8 mouse cellular contexts compared by ENCODE assay signal in genomic region chr9:44327064-44327711, GRCm38 (mm10). TPM values are rescaled to one million over a fixed set of nuclear protein-coding genes. Genes with fewer than 3 reads are reported as not detected.
DNase-seq lines count a peak whose midpoint lies in the region; ATAC-seq and TF ChIP-seq lines count a peak whose summit lies in the region.

No protein-coding gene starts in this region.

- H3K4me2 ChIP-seq in forebrain, embryonic 16.5 days (ENCODE audit: low read length) = peak overlapping the region; percentile 70
- H3K4me2 ChIP-seq in intestine, embryonic 15.5 days (replicated peaks) = peak overlapping the region; percentile 82
- H3K4me2 ChIP-seq in lung, postnatal 0 days (replicated peaks; ENCODE audit: low read depth, low read length) = peak overlapping the region; percentile 83
- peak overlapping the region; percentile 79 for H3K4me2 ChIP-seq in stomach, embryonic 16.5 days (ENCODE audit: low read depth, low read length)

- H3K27ac ChIP-seq in forebrain, embryonic 16.5 days (ENCODE audit: low read length) = peak overlapping the region; percentile 92
- peak overlapping the region; percentile 95 for H3K27ac ChIP-seq in intestine, embryonic 15.5 days
- peak overlapping the region; percentile 91 for H3K27ac ChIP-seq in lung, postnatal 0 days (ENCODE audit: low read length)
- peak overlapping the region; percentile 97 for H3K27ac ChIP-seq in stomach, embryonic 16.5 days (ENCODE audit: low read length)

- peaks cover 9% of the 10 kb centered on the region for H3K36me3 ChIP-seq in forebrain, embryonic 16.5 days (ENCODE audit: control insufficient read depth, insufficient read depth)
- peaks cover 13% of the 10 kb centered on the region for H3K36me3 ChIP-seq in intestine, embryonic 15.5 days
- H3K36me3 ChIP-seq in lung, postnatal 0 days (ENCODE audit: insufficient read depth, low read length) = no peaks in the 10 kb centered on the region; the same call in 1 of the 2 replicates
- peaks cover 22% of the 10 kb centered on the region for H3K36me3 ChIP-seq in stomach, embryonic 16.5 days (ENCODE audit: control insufficient read depth, insufficient read depth, low read length)

- peak; percentile 36 for DNase-seq in Muller cell, postnatal 12 days (ENCODE audit: inconsistent ontology term)
- peak; percentile 48 for DNase-seq in lung, postnatal 0 days (ENCODE audit: low spot score)
- DNase-seq in left cerebral cortex, postnatal 14 days (ENCODE audit: low spot score in 2 of 2) = no peak

- H3K4me3 ChIP-seq in forebrain, embryonic 16.5 days (replicated peaks; ENCODE audit: low read length) = peak overlapping the region; percentile 93
- H3K4me3 ChIP-seq in intestine, embryonic 15.5 days (replicated peaks) = peak overlapping the region; percentile 77
- H3K4me3 ChIP-seq in lung, postnatal 0 days (ENCODE audit: low read depth, low read length) = peak overlapping the region; percentile 69
- peak overlapping the region; percentile 93 for H3K4me3 ChIP-seq in stomach, embryonic 16.5 days (replicated peaks; ENCODE audit: low read length)

- intact Hi-C loops in left cerebral cortex, postnatal 14 days (cut with DNase I) = no loop called here

- no peak for TF ChIP-seq CTCF in lung, postnatal 0 days (IDR thresholded peaks at IDR 0.05)

- WGBS in forebrain, embryonic 16.5 days = 0% methylated on average over 21 of the region's 22 CpGs
- WGBS in intestine, embryonic 15.5 days = under 1% methylated on average over 22 of the region's 22 CpGs
- WGBS in lung, postnatal 0 days = under 1% methylated on average over 22 of the region's 22 CpGs
- WGBS in stomach, embryonic 16.5 days = under 1% methylated on average over 22 of the region's 22 CpGs

- TF ChIP-seq EP300 in lung, postnatal 0 days (IDR thresholded peaks at IDR 0.05) = no peak; the same call in 1 of the 2 replicates

- peak; percentile 18 for ATAC-seq in CD4-positive, CD25-positive, alpha-beta regulatory T cell, adult 4 months
- peak; percentile 13; the same call in 1 of the 2 replicates for ATAC-seq in forebrain, embryonic 16.5 days
- peak; percentile 40 for ATAC-seq in intestine, embryonic 15.5 days
- peak; percentile 20 for ATAC-seq in lung, postnatal 0 days
- peak; percentile 38; the same call in 1 of the 2 replicates for ATAC-seq in stomach, embryonic 16.5 days (ENCODE audit: insufficient read depth, low FRiP score)
- no peak for ATAC-seq in monocyte, adult 5-6 weeks (replicated peaks; ENCODE audit: insufficient number of reproducible peaks, low FRiP score, low TSS enrichment, poor library complexity, severe bottlenecking)

- no peaks in the 10 kb centered on the region for H3K9me3 ChIP-seq in forebrain, embryonic 16.5 days (ENCODE audit: control insufficient read depth, low read length)
- H3K9me3 ChIP-seq in intestine, embryonic 15.5 days = no peaks in the 10 kb centered on the region
- H3K9me3 ChIP-seq in lung, postnatal 0 days (ENCODE audit: low read length) = no peaks in the 10 kb centered on the region
- no peaks in the 10 kb centered on the region for H3K9me3 ChIP-seq in stomach, embryonic 16.5 days (replicated peaks; ENCODE audit: control insufficient read depth, low read length)

- no peaks in the 10 kb centered on the region for H3K27me3 ChIP-seq in forebrain, embryonic 16.5 days (replicated peaks; ENCODE audit: control insufficient read depth, insufficient read depth, low read length)
- H3K27me3 ChIP-seq in intestine, embryonic 15.5 days (replicated peaks) = no peaks in the 10 kb centered on the region
- no peaks in the 10 kb centered on the region for H3K27me3 ChIP-seq in lung, postnatal 0 days (replicated peaks; ENCODE audit: insufficient read depth, low read length)
- no peaks in the 10 kb centered on the region for H3K27me3 ChIP-seq in stomach, embryonic 16.5 days (ENCODE audit: control insufficient read depth, insufficient read depth, low read length)

- peaks cover 16% of the 10 kb centered on the region for H3K4me1 ChIP-seq in forebrain, embryonic 16.5 days (replicated peaks; ENCODE audit: control insufficient read depth, insufficient read depth, low read length)
- H3K4me1 ChIP-seq in intestine, embryonic 15.5 days (replicated peaks) = peaks cover 9% of the 10 kb centered on the region
- no peaks in the 10 kb centered on the region for H3K4me1 ChIP-seq in lung, postnatal 0 days (ENCODE audit: insufficient read depth, low read depth, low read length)
- H3K4me1 ChIP-seq in stomach, embryonic 16.5 days (ENCODE audit: control insufficient read depth, insufficient read depth, low read length) = peaks cover 10% of the 10 kb centered on the region

- H3K9ac ChIP-seq in forebrain, embryonic 16.5 days (replicated peaks; ENCODE audit: low read depth, low read length) = peak overlapping the region; percentile 92
- peak overlapping the region; percentile 94 for H3K9ac ChIP-seq in intestine, embryonic 15.5 days
- H3K9ac ChIP-seq in lung, postnatal 0 days (replicated peaks; ENCODE audit: low read depth) = peak overlapping the region; percentile 73
- peak overlapping the region; percentile 93 for H3K9ac ChIP-seq in stomach, embryonic 16.5 days (ENCODE audit: low read length)

RNA-seq across cellular contexts. Expression of gene Dpagt1, which starts 1.4 kb away (rescaled TPM):
- polyA plus RNA-seq in CD4-positive, CD25-positive, alpha-beta regulatory T cell, adult 4 months (2017; shearing (Covaris generic)) = 10 to 100 TPM; 15.7 to 16.0 TPM
- 35.2 and 35.7 TPM in 2 replicates for polyA plus RNA-seq in forebrain, embryonic 16.5 days (2015; fragmentation: Nextera tagmentation; extraction: Ambion mirVana)
- 38.2 and 38.6 TPM in 2 replicates for polyA plus RNA-seq in intestine, embryonic 15.5 days (2015; fragmentation: Nextera tagmentation; extraction: Ambion mirVana)
- 38.3 and 42.1 TPM in 2 replicates for polyA plus RNA-seq in lung, postnatal 0 days (2015; fragmentation: Nextera tagmentation; extraction: Ambion mirVana)
- polyA plus RNA-seq in stomach, embryonic 16.5 days (2015; fragmentation: Nextera tagmentation; extraction: Ambion mirVana) = 32.0 and 40.6 TPM in 2 replicates
- total RNA-seq in monocyte, adult 5-6 weeks (2017) = 1.8 to 5.6 TPM (median 2.3 TPM) in 3 replicates
- 10 to 100 TPM; 14.8 to 14.9 TPM for total RNA-seq in left cerebral cortex, postnatal 14 days (2021)

RNA-seq across cellular contexts. Expression of gene C2cd2l, which starts 7.1 kb away (rescaled TPM):
- polyA plus RNA-seq in CD4-positive, CD25-positive, alpha-beta regulatory T cell, adult 4 months (2017; shearing (Covaris generic)) = 1 to 10 TPM; 3.2 to 3.6 TPM
- 29.0 and 31.4 TPM in 2 replicates for polyA plus RNA-seq in forebrain, embryonic 16.5 days (2015; fragmentation: Nextera tagmentation; extraction: Ambion mirVana)
- 6.8 and 10.6 TPM in 2 replicates for polyA plus RNA-seq in intestine, embryonic 15.5 days (2015; fragmentation: Nextera tagmentation; extraction: Ambion mirVana)
- polyA plus RNA-seq in lung, postnatal 0 days (2015; fragmentation: Nextera tagmentation; extraction: Ambion mirVana) = 8.1 and 10.3 TPM in 2 replicates
- polyA plus RNA-seq in stomach, embryonic 16.5 days (2015; fragmentation: Nextera tagmentation; extraction: Ambion mirVana) = 6.7 and 8.0 TPM in 2 replicates
- 6.0 to 18.9 TPM (median 12.2 TPM) in 3 replicates for total RNA-seq in monocyte, adult 5-6 weeks (2017)
- total RNA-seq in left cerebral cortex, postnatal 14 days (2021) = 100 to 1,000 TPM; 177 to 213 TPM

RNA-seq across cellular contexts. Expression of gene H2afx, which starts 7.3 kb away (rescaled TPM):
- 10 to 100 TPM; 11.3 to 14.7 TPM for polyA plus RNA-seq in CD4-positive, CD25-positive, alpha-beta regulatory T cell, adult 4 months (2017; shearing (Covaris generic))
- 182 and 199 TPM in 2 replicates for polyA plus RNA-seq in forebrain, embryonic 16.5 days (2015; fragmentation: Nextera tagmentation; extraction: Ambion mirVana)
- 280 and 298 TPM in 2 replicates for polyA plus RNA-seq in intestine, embryonic 15.5 days (2015; fragmentation: Nextera tagmentation; extraction: Ambion mirVana)
- 50.0 and 52.7 TPM in 2 replicates for polyA plus RNA-seq in lung, postnatal 0 days (2015; fragmentation: Nextera tagmentation; extraction: Ambion mirVana)
- 203 and 218 TPM in 2 replicates for polyA plus RNA-seq in stomach, embryonic 16.5 days (2015; fragmentation: Nextera tagmentation; extraction: Ambion mirVana)
- total RNA-seq in monocyte, adult 5-6 weeks (2017) = 8.1 to 12.3 TPM (median 8.6 TPM) in 3 replicates
- total RNA-seq in left cerebral cortex, postnatal 14 days (2021) = 10 to 100 TPM; 59.8 to 66.2 TPM

RNA-seq across cellular contexts. Expression of gene Hmbs, which starts 16.8 kb away (rescaled TPM):
- 10 to 100 TPM; 23.7 to 24.0 TPM for polyA plus RNA-seq in CD4-positive, CD25-positive, alpha-beta regulatory T cell, adult 4 months (2017; shearing (Covaris generic))
- 64.3 and 64.7 TPM in 2 replicates for polyA plus RNA-seq in forebrain, embryonic 16.5 days (2015; fragmentation: Nextera tagmentation; extraction: Ambion mirVana)
- 128 and 141 TPM in 2 replicates for polyA plus RNA-seq in intestine, embryonic 15.5 days (2015; fragmentation: Nextera tagmentation; extraction: Ambion mirVana)
- polyA plus RNA-seq in lung, postnatal 0 days (2015; fragmentation: Nextera tagmentation; extraction: Ambion mirVana) = 57.5 and 59.3 TPM in 2 replicates
- polyA plus RNA-seq in stomach, embryonic 16.5 days (2015; fragmentation: Nextera tagmentation; extraction: Ambion mirVana) = 162 and 170 TPM in 2 replicates
- total RNA-seq in monocyte, adult 5-6 weeks (2017) = 8.2 to 19.1 TPM (median 15.1 TPM) in 3 replicates
- 10 to 100 TPM; 18.3 to 20.2 TPM for total RNA-seq in left cerebral cortex, postnatal 14 days (2021)

RNA-seq across cellular contexts. Expression of gene Hinfp, which starts 21.7 kb away (rescaled TPM):
- polyA plus RNA-seq in CD4-positive, CD25-positive, alpha-beta regulatory T cell, adult 4 months (2017; shearing (Covaris generic)) = 10 to 100 TPM; 20.0 to 23.4 TPM
- 34.1 and 35.6 TPM in 2 replicates for polyA plus RNA-seq in forebrain, embryonic 16.5 days (2015; fragmentation: Nextera tagmentation; extraction: Ambion mirVana)
- polyA plus RNA-seq in intestine, embryonic 15.5 days (2015; fragmentation: Nextera tagmentation; extraction: Ambion mirVana) = 19.9 and 21.2 TPM in 2 replicates
- polyA plus RNA-seq in lung, postnatal 0 days (2015; fragmentation: Nextera tagmentation; extraction: Ambion mirVana) = 10.0 and 11.3 TPM in 2 replicates
- 21.2 and 23.6 TPM in 2 replicates for polyA plus RNA-seq in stomach, embryonic 16.5 days (2015; fragmentation: Nextera tagmentation; extraction: Ambion mirVana)
- total RNA-seq in monocyte, adult 5-6 weeks (2017) = 22.9 to 34.0 TPM (median 23.0 TPM) in 3 replicates
- total RNA-seq in left cerebral cortex, postnatal 14 days (2021) = 10 to 100 TPM; 22.6 to 27.7 TPM

Comparison
In these comparisons a context has a peak if more than half of its experiments do, and no peak if none do; other contexts are left out.
1. DNase-seq: peak in Muller cell, postnatal 12 days (single experiment) and lung, postnatal 0 days (single experiment); none in left cerebral cortex, postnatal 14 days (0 of 2).
2. Peak in every context shown above with its lines, with median percentiles within 50 percentile points of each other: H3K27ac ChIP-seq, H3K4me2 ChIP-seq, H3K4me3 ChIP-seq and H3K9ac ChIP-seq.